Mouse (Mus musculus): Measurements from ENCODE around the gene Pcyt1a. TPM values are rescaled to one million over a fixed set of nuclear protein-coding genes. Genes with fewer than 3 reads are reported as not detected.

Pcyt1a gene
- polyA plus RNA-seq, 1 experiment from 2014 or later = 50.9 TPM

DNA sequence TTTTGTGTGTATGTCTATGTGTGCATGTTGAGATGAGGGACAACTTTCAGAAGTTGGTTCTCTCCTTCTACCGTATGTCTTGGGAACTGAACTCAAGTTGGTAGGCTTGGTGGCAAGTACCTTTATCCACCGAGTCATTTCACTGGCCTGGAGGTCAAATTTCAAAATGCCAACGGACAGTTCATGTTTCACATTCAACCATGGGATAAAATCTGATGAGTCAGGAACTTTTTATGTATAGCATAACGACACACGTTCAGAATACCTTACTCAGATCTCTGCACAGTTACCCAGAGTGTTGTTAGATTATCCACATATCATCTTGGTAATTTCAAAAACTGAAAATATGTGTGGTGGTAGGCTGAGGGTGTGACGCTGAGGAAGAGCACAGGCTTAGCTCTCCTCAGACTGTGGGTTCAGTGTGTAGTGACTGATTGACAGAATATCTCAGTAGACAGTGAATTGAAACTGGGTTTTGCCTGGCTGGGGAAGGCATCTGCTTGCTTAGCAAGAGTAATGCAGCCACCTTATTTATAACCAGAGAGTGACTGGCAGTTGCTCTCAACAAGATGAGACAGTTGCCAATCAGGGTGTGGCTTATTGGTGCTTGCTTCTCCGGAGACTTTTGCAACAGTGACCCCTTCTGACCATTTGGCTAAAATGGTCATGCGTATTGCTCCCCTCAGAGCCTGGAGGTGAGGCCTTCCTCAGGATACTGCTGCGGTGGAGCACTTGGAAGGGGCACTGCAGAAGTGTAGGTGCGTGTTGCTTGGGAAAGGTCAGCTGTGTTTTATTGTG lies 27.1 kb downstream of the Pcyt1a start:
- Histone ChIP-seq H3K9me3 (ENCODE audit: control insufficient read depth, low read length) (no peaks in the 10 kb centered on the region), H3K4me3 (ENCODE audit: low read depth, low read length) (no peak overlapping the region), H3K9ac (replicated peaks; ENCODE audit: low read depth, low read length) (no peak overlapping the region), H3K27me3 (ENCODE audit: control insufficient read depth, insufficient read depth, low read length) (no peaks in the 10 kb centered on the region), H3K36me3 (ENCODE audit: control insufficient read depth, insufficient read depth, low read length) (peaks cover 23% of the 10 kb centered on the region; the same call in 1 of the 2 replicates), H3K27ac (ENCODE audit: low read depth, low read length) (no peak overlapping the region), H3K4me2 (ENCODE audit: low read depth, low read length) (no peak overlapping the region), H3K4me1 (ENCODE audit: control insufficient read depth, insufficient read depth, low read length) (no peaks in the 10 kb centered on the region)
- no peak for ATAC-seq (ENCODE audit: low read depth)
- WGBS = 72% methylated on average over 10 of the region's 10 CpGs

DNA sequence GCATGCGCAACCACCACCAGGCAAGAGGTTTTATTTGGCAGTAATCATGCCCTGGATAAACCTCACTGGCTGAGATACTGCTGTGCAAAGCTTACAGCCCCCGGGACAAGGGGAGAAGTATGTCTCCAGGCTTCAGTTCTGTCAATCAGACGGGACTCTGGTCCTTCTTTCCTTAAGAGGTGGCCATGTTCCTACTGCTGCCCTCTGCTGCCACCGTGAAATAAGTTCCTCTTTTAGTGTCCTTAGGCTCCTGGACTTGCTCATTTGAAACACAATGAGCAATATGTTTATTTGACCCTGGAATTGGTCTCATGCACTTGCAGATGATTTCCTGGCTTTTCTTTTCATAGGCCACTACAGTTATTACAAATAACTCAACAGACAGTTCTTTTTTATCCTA lies 29.8 kb downstream of the Pcyt1a start:
- Histone ChIP-seq H3K9ac (replicated peaks; ENCODE audit: low read depth, low read length) (no peak overlapping the region), H3K4me2 (ENCODE audit: low read depth, low read length) (no peak overlapping the region), H3K9me3 (ENCODE audit: control insufficient read depth, low read length) (no peaks in the 10 kb centered on the region), H3K4me1 (ENCODE audit: control insufficient read depth, insufficient read depth, low read length) (no peaks in the 10 kb centered on the region), H3K27ac (ENCODE audit: low read depth, low read length) (no peak overlapping the region), H3K27me3 (ENCODE audit: control insufficient read depth, insufficient read depth, low read length) (no peaks in the 10 kb centered on the region), H3K36me3 (ENCODE audit: control insufficient read depth, insufficient read depth, low read length) (peaks cover 19% of the 10 kb centered on the region), H3K4me3 (ENCODE audit: low read depth, low read length) (no peak overlapping the region)
- 58% methylated on average over 4 of the region's 4 CpGs for WGBS
- ATAC-seq (ENCODE audit: low read depth) = no peak

DNA sequence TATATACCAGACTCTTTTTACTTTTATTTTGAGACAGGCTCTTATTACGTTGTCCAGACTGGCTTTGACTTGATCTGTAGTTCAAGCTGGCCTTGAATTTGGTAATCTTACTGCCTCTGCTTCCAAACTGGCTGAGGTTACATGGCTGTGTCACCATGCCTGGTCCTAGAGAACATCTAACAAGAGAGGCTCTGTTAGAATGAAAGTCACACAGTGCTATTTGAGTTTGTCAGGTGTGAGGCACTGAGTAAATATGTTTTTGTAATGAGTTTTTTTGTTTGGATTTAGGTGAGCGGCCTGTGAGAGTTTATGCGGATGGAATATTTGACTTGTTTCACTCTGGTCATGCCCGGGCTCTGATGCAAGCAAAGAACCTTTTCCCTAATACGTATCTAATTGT lies 31.0 kb downstream of the Pcyt1a start:
- Histone ChIP-seq H3K27me3 (ENCODE audit: control insufficient read depth, insufficient read depth, low read length) (no peaks in the 10 kb centered on the region), H3K36me3 (ENCODE audit: control insufficient read depth, insufficient read depth, low read length) (peaks cover 19% of the 10 kb centered on the region), H3K27ac (ENCODE audit: low read depth, low read length) (no peak overlapping the region), H3K9me3 (ENCODE audit: control insufficient read depth, low read length) (no peaks in the 10 kb centered on the region), H3K4me2 (ENCODE audit: low read depth, low read length) (no peak overlapping the region), H3K9ac (replicated peaks; ENCODE audit: low read depth, low read length) (no peak overlapping the region), H3K4me3 (ENCODE audit: low read depth, low read length) (no peak overlapping the region), H3K4me1 (ENCODE audit: control insufficient read depth, insufficient read depth, low read length) (no peaks in the 10 kb centered on the region)
- no peak for ATAC-seq (ENCODE audit: low read depth)
- WGBS = 98% methylated on average over 5 of the region's 5 CpGs

DNA sequence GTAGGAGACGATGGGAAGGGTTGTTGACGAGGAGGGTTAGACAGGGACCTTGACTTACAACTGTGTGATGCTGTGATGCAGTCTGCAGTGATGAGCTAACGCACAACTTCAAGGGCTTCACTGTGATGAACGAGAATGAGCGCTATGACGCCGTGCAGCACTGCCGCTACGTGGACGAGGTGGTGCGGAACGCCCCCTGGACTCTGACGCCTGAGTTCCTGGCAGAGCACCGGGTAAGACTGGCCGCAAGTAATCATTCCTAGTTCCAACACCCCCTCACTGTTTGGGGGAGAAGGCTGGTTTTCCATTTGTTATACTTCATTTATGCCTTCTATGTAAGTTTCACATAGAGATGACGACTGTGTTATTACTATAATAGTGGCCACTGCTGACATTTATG lies 32.2 kb downstream of the Pcyt1a start:
- H3K4me1 ChIP-seq (ENCODE audit: control insufficient read depth, insufficient read depth, low read length) = no peaks in the 10 kb centered on the region
- no peak overlapping the region for H3K4me2 ChIP-seq (ENCODE audit: low read depth, low read length)
- WGBS = 95% methylated on average over 16 of the region's 16 CpGs

DNA sequence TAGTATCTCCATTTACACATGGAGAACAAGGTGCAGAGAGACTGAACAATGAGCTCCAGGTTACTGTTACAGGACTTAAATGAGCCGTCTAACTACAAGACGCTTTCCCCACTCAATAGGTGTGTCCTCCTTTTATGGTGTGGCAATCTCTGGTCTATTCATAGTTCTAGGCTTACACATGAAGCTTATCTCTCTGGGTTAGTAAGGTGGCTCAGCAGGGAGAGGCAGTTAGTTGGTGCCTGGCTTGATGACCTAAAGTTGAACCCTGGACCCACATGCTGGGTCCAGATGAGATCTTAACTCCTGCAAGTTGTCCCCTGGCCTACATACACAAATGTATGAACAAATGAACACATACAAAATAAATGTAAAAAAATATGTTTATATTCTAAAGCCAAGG lies 32.7 kb downstream of the Pcyt1a start:
- H3K4me3 ChIP-seq (ENCODE audit: low read depth, low read length) = no peak overlapping the region
- H3K36me3 ChIP-seq (ENCODE audit: control insufficient read depth, insufficient read depth, low read length) = peaks cover 19% of the 10 kb centered on the region
- no peak overlapping the region for H3K9ac ChIP-seq (replicated peaks; ENCODE audit: low read depth, low read length)
- ATAC-seq (ENCODE audit: low read depth) = no peak
- 57% methylated on average over 2 of the region's 2 CpGs for WGBS
- no peak overlapping the region for H3K4me2 ChIP-seq (ENCODE audit: low read depth, low read length)
- no peaks in the 10 kb centered on the region for H3K9me3 ChIP-seq (ENCODE audit: control insufficient read depth, low read length)
- no peaks in the 10 kb centered on the region for H3K27me3 ChIP-seq (ENCODE audit: control insufficient read depth, insufficient read depth, low read length)
- H3K4me1 ChIP-seq (ENCODE audit: control insufficient read depth, insufficient read depth, low read length) = no peaks in the 10 kb centered on the region
- no peak overlapping the region for H3K27ac ChIP-seq (ENCODE audit: low read depth, low read length)

More for the DNA sequence above, 32.2 kb downstream of the Pcyt1a start:
- H3K4me3 ChIP-seq (ENCODE audit: low read depth, low read length) = no peak overlapping the region
- H3K9me3 ChIP-seq (ENCODE audit: control insufficient read depth, low read length) = no peaks in the 10 kb centered on the region
- H3K36me3 ChIP-seq (ENCODE audit: control insufficient read depth, insufficient read depth, low read length) = peaks cover 19% of the 10 kb centered on the region
- H3K27me3 ChIP-seq (ENCODE audit: control insufficient read depth, insufficient read depth, low read length) = no peaks in the 10 kb centered on the region
- no peak overlapping the region for H3K9ac ChIP-seq (replicated peaks; ENCODE audit: low read depth, low read length)
- H3K27ac ChIP-seq (ENCODE audit: low read depth, low read length) = no peak overlapping the region
- no peak for ATAC-seq (ENCODE audit: low read depth)

DNA sequence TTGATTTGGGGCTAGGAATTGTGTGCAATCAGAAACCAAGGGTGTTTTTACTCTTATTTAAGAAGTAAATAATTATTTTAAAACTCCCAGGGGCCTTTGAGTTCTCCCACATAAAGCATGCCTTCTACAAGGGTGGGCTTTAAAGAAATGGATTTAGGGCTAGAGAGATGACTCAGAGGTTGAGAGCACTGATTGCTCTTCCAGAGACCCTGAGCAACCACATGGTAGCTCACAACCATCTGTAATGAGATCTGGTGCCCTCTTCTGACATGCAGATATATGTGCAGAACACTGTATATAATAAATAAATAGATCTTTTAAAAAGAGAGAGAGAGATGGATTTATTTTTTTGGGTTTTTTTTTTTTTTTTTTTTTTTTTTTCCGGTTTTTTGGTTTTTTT lies 34.2 kb downstream of the Pcyt1a start:
- no peak for ATAC-seq (ENCODE audit: low read depth)
- no peak overlapping the region for H3K27ac ChIP-seq (ENCODE audit: low read depth, low read length)
- H3K4me3 ChIP-seq (ENCODE audit: low read depth, low read length) = no peak overlapping the region
- H3K4me2 ChIP-seq (ENCODE audit: low read depth, low read length) = no peak overlapping the region
- no peaks in the 10 kb centered on the region for H3K27me3 ChIP-seq (ENCODE audit: control insufficient read depth, insufficient read depth, low read length)
- H3K9ac ChIP-seq (replicated peaks; ENCODE audit: low read depth, low read length) = no peak overlapping the region
- no peaks in the 10 kb centered on the region for H3K4me1 ChIP-seq (ENCODE audit: control insufficient read depth, insufficient read depth, low read length)
- 0% methylated on average over 1 of the region's 1 CpGs for WGBS
- H3K36me3 ChIP-seq (ENCODE audit: control insufficient read depth, insufficient read depth, low read length) = peaks cover 17% of the 10 kb centered on the region
- no peaks in the 10 kb centered on the region for H3K9me3 ChIP-seq (ENCODE audit: control insufficient read depth, low read length)

DNA sequence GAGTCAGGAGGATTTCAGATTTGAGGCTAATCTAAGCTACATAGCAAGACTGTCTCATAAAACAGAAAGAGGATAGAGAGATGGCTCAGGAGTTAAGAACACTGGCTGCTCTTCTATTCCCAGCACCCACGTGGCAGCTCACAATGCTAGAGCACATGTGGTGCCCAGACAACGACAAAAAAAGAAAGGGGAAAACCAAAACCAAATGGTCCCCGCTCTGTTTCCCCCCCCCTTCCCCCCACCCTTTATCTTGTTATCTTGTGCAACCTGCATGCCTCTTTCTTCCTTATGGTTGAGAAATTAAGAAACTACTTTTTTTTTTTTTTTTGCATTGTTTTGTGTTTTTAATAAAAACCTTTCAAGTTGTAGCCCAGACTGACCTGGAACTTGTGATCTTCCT lies 37.8 kb downstream of the Pcyt1a start:
- Histone ChIP-seq H3K27ac (ENCODE audit: low read depth, low read length) (no peak overlapping the region), H3K36me3 (ENCODE audit: control insufficient read depth, insufficient read depth, low read length) (peaks cover 22% of the 10 kb centered on the region), H3K4me1 (ENCODE audit: control insufficient read depth, insufficient read depth, low read length) (no peaks in the 10 kb centered on the region), H3K27me3 (ENCODE audit: control insufficient read depth, insufficient read depth, low read length) (no peaks in the 10 kb centered on the region), H3K9ac (replicated peaks; ENCODE audit: low read depth, low read length) (no peak overlapping the region), H3K4me2 (ENCODE audit: low read depth, low read length) (no peak overlapping the region), H3K9me3 (ENCODE audit: control insufficient read depth, low read length) (no peaks in the 10 kb centered on the region), H3K4me3 (ENCODE audit: low read depth, low read length) (no peak overlapping the region)
- ATAC-seq (ENCODE audit: low read depth) = no peak
- 84% methylated on average over 3 of the region's 3 CpGs for WGBS

DNA sequence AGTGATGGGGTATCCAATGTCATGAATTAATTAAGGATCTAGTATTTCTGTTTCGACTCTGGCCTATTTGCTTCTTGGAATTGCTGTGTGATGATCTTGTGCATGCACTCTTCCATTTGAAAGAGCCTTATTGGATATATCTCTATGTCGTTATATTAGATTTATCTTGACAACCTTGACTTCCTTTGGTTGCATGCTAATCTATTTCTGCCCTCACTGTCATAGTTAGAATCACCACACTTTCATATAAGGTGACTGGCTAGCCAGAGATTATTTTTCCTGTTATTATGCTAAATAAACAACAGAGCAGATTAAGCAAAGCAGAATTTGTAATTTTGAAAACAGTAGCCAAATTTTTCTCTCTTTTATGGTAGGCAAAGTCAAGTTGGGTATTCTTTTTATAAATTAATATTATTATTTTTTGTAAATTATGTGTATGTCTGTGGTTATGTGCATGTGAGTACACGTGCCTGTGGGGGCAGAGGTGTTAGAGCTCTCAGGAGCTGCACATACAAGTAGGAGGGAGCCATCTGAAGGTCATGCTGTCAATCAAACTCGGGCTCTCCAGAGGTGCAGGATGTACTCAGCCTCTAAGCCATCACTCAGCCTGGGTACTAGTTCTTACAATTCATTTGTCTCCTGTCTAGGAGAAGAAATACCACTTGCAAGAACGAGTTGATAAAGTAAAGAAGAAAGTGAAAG lies 38.8 kb downstream of the Pcyt1a start:
- Histone ChIP-seq H3K4me2 (ENCODE audit: low read depth, low read length) (no peak overlapping the region), H3K4me1 (ENCODE audit: control insufficient read depth, insufficient read depth, low read length) (no peaks in the 10 kb centered on the region), H3K9ac (replicated peaks; ENCODE audit: low read depth, low read length) (no peak overlapping the region), H3K9me3 (ENCODE audit: control insufficient read depth, low read length) (no peaks in the 10 kb centered on the region), H3K27ac (ENCODE audit: low read depth, low read length) (no peak overlapping the region), H3K36me3 (ENCODE audit: control insufficient read depth, insufficient read depth, low read length) (peaks cover 19% of the 10 kb centered on the region), H3K27me3 (ENCODE audit: control insufficient read depth, insufficient read depth, low read length) (no peaks in the 10 kb centered on the region), H3K4me3 (ENCODE audit: low read depth, low read length) (no peak overlapping the region)
- 90% methylated on average over 5 of the region's 5 CpGs for WGBS
- no peak for ATAC-seq (ENCODE audit: low read depth)

DNA sequence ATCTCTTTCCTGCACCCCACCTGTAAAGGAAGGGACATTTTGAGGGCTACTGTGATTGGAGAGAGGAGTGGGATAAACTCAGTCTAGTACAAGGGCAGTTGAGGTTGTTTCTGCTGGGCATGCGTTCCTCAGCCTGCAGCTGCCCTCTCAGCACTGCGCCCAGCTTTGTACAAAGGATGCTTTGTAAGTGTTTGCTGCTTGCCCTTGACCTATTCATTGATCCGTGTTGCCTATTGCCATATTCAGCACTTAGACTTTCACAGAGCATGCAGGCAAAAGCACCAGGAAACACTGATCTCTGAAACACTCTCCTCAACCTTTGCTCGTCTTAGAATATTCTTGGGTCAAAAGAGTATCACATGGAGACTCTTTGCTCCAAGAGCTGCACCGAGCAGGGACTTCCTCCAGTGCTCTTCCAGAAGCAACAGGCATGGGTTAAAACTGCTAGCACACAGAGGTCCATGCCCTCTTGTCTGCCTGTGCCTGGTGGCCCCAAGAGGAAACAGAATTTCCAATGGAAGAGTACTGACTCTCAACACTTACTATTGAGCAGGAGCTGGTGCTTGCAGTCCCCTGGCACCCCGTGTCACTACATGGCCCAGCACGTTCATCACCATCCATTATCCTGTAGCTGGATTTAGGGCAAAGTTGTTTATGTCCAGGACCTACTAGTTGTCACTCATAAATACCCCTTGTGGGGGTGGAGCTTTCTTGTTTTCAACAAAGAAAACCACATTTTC lies 41.7 kb downstream of the Pcyt1a start:
- H3K27me3 ChIP-seq (ENCODE audit: control insufficient read depth, insufficient read depth, low read length) = no peaks in the 10 kb centered on the region
- no peak overlapping the region for H3K4me2 ChIP-seq (ENCODE audit: low read depth, low read length)
- WGBS = 67% methylated on average over 7 of the region's 7 CpGs
- no peak for ATAC-seq (ENCODE audit: low read depth)
- H3K27ac ChIP-seq (ENCODE audit: low read depth, low read length) = no peak overlapping the region
- no peaks in the 10 kb centered on the region for H3K9me3 ChIP-seq (ENCODE audit: control insufficient read depth, low read length)
- peaks cover 19% of the 10 kb centered on the region for H3K36me3 ChIP-seq (ENCODE audit: control insufficient read depth, insufficient read depth, low read length)
- H3K4me3 ChIP-seq (ENCODE audit: low read depth, low read length) = no peak overlapping the region
- H3K9ac ChIP-seq (replicated peaks; ENCODE audit: low read depth, low read length) = no peak overlapping the region
- H3K4me1 ChIP-seq (ENCODE audit: control insufficient read depth, insufficient read depth, low read length) = no peaks in the 10 kb centered on the region

Data from neural tube, embryonic 14.5 days (tissue).